Mouse (Mus musculus): Measurements from ENCODE around the gene Sema3a. TPM values are rescaled to one million over a fixed set of nuclear protein-coding genes. Genes with fewer than 3 reads are reported as not detected.
"Not testable (repeated sequence)": the region's sequence is repeated elsewhere in the genome, so short reads cannot be mapped to it uniquely, and the experiment has no call there.

The Sema3a gene
- polyA plus RNA-seq, 1 experiment from 2014 or later = 47.6 TPM

GRCm38 (mm10) chr5:13585559-13586207 lies 460.5 kb downstream of the Sema3a start:
- no peak for ATAC-seq (ENCODE audit: insufficient read depth)
- H3K4me1 ChIP-seq (ENCODE audit: insufficient read depth) = no peaks in the 10 kb centered on the region

GRCm38 (mm10) chr5:13594422-13594821 lies 469.2 kb downstream of the Sema3a start:
- Histone ChIP-seq H3K9ac (no peak overlapping the region), H3K9me3 (ENCODE audit: low read depth, low read length) (no peaks in the 10 kb centered on the region), H3K4me2 (no peak overlapping the region), H3K27ac (ENCODE audit: low read depth) (no peak overlapping the region), H3K4me1 (ENCODE audit: insufficient read depth) (no peaks in the 10 kb centered on the region), H3K4me3 (ENCODE audit: low read depth, low read length) (no peak overlapping the region), H3K36me3 (ENCODE audit: insufficient read depth) (peaks cover 5% of the 10 kb centered on the region), H3K27me3 (ENCODE audit: insufficient read depth, low read length) (no peaks in the 10 kb centered on the region)
- ATAC-seq (ENCODE audit: insufficient read depth) = no peak
- WGBS = 71% methylated on average over 2 of the region's 2 CpGs
- DNase-seq = no peak
- no peak for TF ChIP-seq CTCF (IDR thresholded peaks at IDR 0.05; ENCODE audit: low read depth)

More at GRCm38 (mm10) chr5:13585559-13586207, 460.5 kb downstream of the Sema3a start:
- TF ChIP-seq CTCF (IDR thresholded peaks at IDR 0.05; ENCODE audit: low read depth) = peak; percentile 50
- no peak overlapping the region for H3K4me3 ChIP-seq (ENCODE audit: low read depth, low read length)
- H3K9ac ChIP-seq = no peak overlapping the region
- H3K27me3 ChIP-seq (ENCODE audit: insufficient read depth, low read length) = no peaks in the 10 kb centered on the region
- H3K9me3 ChIP-seq (ENCODE audit: low read depth, low read length) = no peaks in the 10 kb centered on the region
- H3K27ac ChIP-seq (ENCODE audit: low read depth) = no peak overlapping the region
- H3K36me3 ChIP-seq (ENCODE audit: insufficient read depth) = peaks cover 5% of the 10 kb centered on the region; the same call in 1 of the 2 replicates
- DNase-seq = peak; percentile 77
- no peak overlapping the region for H3K4me2 ChIP-seq

GRCm38 (mm10) chr5:13611631-13612030 lies 486.4 kb downstream of the Sema3a start:
- Histone ChIP-seq H3K4me3 (ENCODE audit: low read depth, low read length) (no peak overlapping the region), H3K9ac (no peak overlapping the region), H3K4me2 (no peak overlapping the region), H3K36me3 (ENCODE audit: insufficient read depth) (no peaks in the 10 kb centered on the region), H3K27ac (ENCODE audit: low read depth) (no peak overlapping the region; the same call in 1 of the 2 replicates), H3K27me3 (ENCODE audit: insufficient read depth, low read length) (no peaks in the 10 kb centered on the region), H3K4me1 (ENCODE audit: insufficient read depth) (peaks cover 4% of the 10 kb centered on the region), H3K9me3 (ENCODE audit: low read depth, low read length) (no peaks in the 10 kb centered on the region)
- TF ChIP-seq CTCF (IDR thresholded peaks at IDR 0.05; ENCODE audit: low read depth) = no peak
- no peak for ATAC-seq (ENCODE audit: insufficient read depth)
- no peak for DNase-seq
- 63% methylated on average over 1 of the region's 1 CpGs for WGBS

- H3K27ac ChIP-seq (ENCODE audit: low read depth) = no peak overlapping the region
- no peak for TF ChIP-seq CTCF (IDR thresholded peaks at IDR 0.05; ENCODE audit: low read depth)
- 73% methylated on average over 2 of the region's 2 CpGs for WGBS
These were observed 486.9 kb downstream of the Sema3a start for GRCm38 (mm10) chr5:13612088-13612487.

GRCm38 (mm10) chr5:13614575-13614974 lies 489.4 kb downstream of the Sema3a start:
- not testable (repeated sequence) for H3K27ac ChIP-seq (ENCODE audit: low read depth); ATAC-seq (ENCODE audit: insufficient read depth); H3K4me3 ChIP-seq (ENCODE audit: low read depth, low read length); H3K9ac ChIP-seq; DNase-seq; H3K36me3 ChIP-seq (ENCODE audit: insufficient read depth); H3K4me2 ChIP-seq; H3K27me3 ChIP-seq (ENCODE audit: insufficient read depth, low read length); H3K4me1 ChIP-seq (ENCODE audit: insufficient read depth); H3K9me3 ChIP-seq (ENCODE audit: low read depth, low read length)
- 81% methylated on average over 7 of the region's 7 CpGs for WGBS

More at GRCm38 (mm10) chr5:13612088-13612487, 486.9 kb downstream of the Sema3a start:
- Histone ChIP-seq H3K4me1 (ENCODE audit: insufficient read depth) (peaks cover 4% of the 10 kb centered on the region), H3K36me3 (ENCODE audit: insufficient read depth) (no peaks in the 10 kb centered on the region), H3K27me3 (ENCODE audit: insufficient read depth, low read length) (no peaks in the 10 kb centered on the region), H3K9me3 (ENCODE audit: low read depth, low read length) (no peaks in the 10 kb centered on the region), H3K4me3 (ENCODE audit: low read depth, low read length) (no peak overlapping the region), H3K9ac (no peak overlapping the region), H3K4me2 (no peak overlapping the region)
- DNase-seq (no peak), ATAC-seq (ENCODE audit: insufficient read depth) (no peak)

GRCm38 (mm10) chr5:13615907-13616306 lies 490.7 kb downstream of the Sema3a start:
- Histone ChIP-seq H3K9me3 (ENCODE audit: low read depth, low read length) (no peaks in the 10 kb centered on the region), H3K27ac (ENCODE audit: low read depth) (no peak overlapping the region), H3K4me3 (ENCODE audit: low read depth, low read length) (no peak overlapping the region)

GRCm38 (mm10) chr5:13622578-13622977 lies 497.4 kb downstream of the Sema3a start:
- no peaks in the 10 kb centered on the region for H3K9me3 ChIP-seq (ENCODE audit: low read depth, low read length)
- no peak overlapping the region for H3K27ac ChIP-seq (ENCODE audit: low read depth)
- 63% methylated on average over 7 of the region's 7 CpGs for WGBS
- no peak overlapping the region for H3K9ac ChIP-seq
- H3K4me2 ChIP-seq = no peak overlapping the region
- H3K4me3 ChIP-seq (ENCODE audit: low read depth, low read length) = no peak overlapping the region
- H3K27me3 ChIP-seq (ENCODE audit: insufficient read depth, low read length) = no peaks in the 10 kb centered on the region
- no peaks in the 10 kb centered on the region for H3K36me3 ChIP-seq (ENCODE audit: insufficient read depth)
- no peak for DNase-seq
- ATAC-seq (ENCODE audit: insufficient read depth) = no peak
- no peak for TF ChIP-seq CTCF (IDR thresholded peaks at IDR 0.05; ENCODE audit: low read depth)
- H3K4me1 ChIP-seq (ENCODE audit: insufficient read depth) = peaks cover 5% of the 10 kb centered on the region; the same call in 1 of the 2 replicates

More at GRCm38 (mm10) chr5:13615907-13616306, 490.7 kb downstream of the Sema3a start:
- no peaks in the 10 kb centered on the region for H3K27me3 ChIP-seq (ENCODE audit: insufficient read depth, low read length)
- ATAC-seq (ENCODE audit: insufficient read depth) (peak; percentile 41; the same call in 1 of the 2 replicates), DNase-seq (peak; percentile 55)
- WGBS = 43% methylated on average over 2 of the region's 2 CpGs
- H3K4me2 ChIP-seq = no peak overlapping the region
- peaks cover 4% of the 10 kb centered on the region for H3K4me1 ChIP-seq (ENCODE audit: insufficient read depth)
- TF ChIP-seq CTCF (IDR thresholded peaks at IDR 0.05; ENCODE audit: low read depth) = no peak
- no peak overlapping the region for H3K9ac ChIP-seq
- H3K36me3 ChIP-seq (ENCODE audit: insufficient read depth) = no peaks in the 10 kb centered on the region

Data from lung, embryonic 14.5 days (tissue).